Mouse (Mus musculus) colon, adult 2 months (tissue): ENCODE data around the gene Nphp4. TPM values are rescaled to one million over a fixed set of nuclear protein-coding genes. Genes with fewer than 3 reads are reported as not detected.

Experiments
- polyA plus RNA-seq: library from polyadenylated mRNA; depleted of rRNA; stranded (reverse); fragments of >200 nt; gene quantifications from 2 replicates; pipeline ENCODE4 v1.2.3, GENCODE M21; 2012; rRNA removed

Gene Nphp4
- 1.0 and 1.6 TPM in 2 replicates for polyA plus RNA-seq

DNA sequence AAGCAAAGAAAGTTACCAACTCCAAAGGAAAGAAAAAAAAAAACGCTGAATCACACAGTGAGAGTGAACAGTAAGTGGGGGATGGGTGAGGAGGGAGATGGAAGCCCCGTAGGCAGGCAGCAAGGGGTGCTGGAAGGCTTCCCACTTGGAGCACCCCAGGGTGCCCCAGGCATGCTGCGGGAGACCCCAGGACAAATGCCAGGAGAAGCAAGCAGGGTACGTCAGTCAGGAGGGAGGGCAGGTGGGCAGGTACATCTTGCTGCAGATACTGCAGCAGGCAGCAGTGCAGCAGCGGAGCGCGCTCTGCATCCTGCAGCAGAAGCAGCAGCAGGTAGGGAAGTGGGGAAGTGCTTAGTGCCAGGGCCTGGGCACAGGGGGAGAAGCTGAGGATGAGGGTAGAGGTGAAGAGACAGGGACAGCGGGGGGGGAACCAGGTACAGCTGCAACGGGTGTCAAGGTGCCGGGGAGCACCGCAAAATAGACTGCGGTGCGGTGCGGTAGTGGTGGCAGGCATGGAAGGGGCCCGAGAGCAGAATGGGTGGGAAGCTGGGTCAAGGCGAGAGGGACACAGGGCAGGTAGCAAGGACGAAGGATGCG is at the start of gene Nphp4:
Gene Nphp4, plus strand, starts transcription at position 280 of the 597 bp plus-strand sequence.

DNA sequence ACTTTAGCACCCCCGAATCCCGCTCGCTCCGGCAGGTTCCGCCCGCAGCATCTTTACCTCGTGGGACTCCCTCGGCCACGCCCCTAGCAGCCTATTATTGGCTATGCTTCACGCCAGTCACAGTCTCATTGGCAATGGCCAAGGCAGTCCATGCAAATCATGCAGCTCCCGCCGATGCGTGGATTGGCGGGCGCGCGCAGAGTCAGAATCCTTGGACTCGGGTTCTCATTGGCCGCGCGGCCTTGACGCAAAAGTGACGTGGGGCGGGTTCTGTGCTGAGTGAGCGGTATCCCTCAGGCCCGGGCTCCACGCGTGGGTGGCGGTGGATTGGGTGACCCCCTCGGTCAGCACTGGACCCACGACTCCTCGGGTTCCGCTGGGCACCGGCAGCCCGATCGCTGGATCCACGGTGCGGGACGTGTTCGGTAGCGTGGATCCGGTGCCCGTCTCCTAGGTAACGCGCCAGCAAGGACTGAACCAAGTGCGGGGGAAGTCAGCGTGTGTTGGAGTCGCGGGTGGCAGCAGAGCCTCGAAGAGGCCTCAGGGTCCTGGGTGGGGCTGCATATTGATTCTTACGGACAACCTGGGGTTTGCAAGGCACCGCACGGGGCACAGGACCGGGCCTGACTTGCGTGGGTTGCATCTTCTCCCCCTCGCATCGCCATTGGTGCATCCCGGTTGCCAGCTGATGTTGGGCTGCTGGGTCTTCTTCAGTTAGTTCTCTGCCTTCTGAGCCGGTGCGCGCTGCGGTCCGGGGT is 1.1 kb downstream of the Nphp4 start, which contains the start of gene Kcnab2:
Gene Kcnab2, minus strand, starts transcription at position 406 of the 758 bp plus-strand sequence.

Other genes starting within 250 kb of the Nphp4 start
- gene Gpr153, start 202.5 kb upstream of the Nphp4 start, polyA plus RNA-seq, result 28.6 and 31.9 TPM in 2 replicates
- gene Hes3, start 185.0 kb upstream of the Nphp4 start, polyA plus RNA-seq, result not detected in 2 replicates
- gene Icmt, start 179.5 kb upstream of the Nphp4 start, polyA plus RNA-seq, result 28.1 and 32.6 TPM in 2 replicates
- gene Rnf207, start 157.7 kb upstream of the Nphp4 start, polyA plus RNA-seq, result 6.6 and 7.3 TPM in 2 replicates
- 21.3 and 24.7 TPM in 2 replicates for gene Rpl22, start 151.0 kb upstream of the Nphp4 start, polyA plus RNA-seq
- 1.2 and 1.4 TPM in 2 replicates for gene Chd5, start 138.1 kb upstream of the Nphp4 start, polyA plus RNA-seq
- gene Kcnab2, start 1.2 kb downstream of the Nphp4 start, polyA plus RNA-seq, result 4.2 and 4.8 TPM in 2 replicates